Mouse (Mus musculus) neural tube, embryonic 14.5 days (tissue): ENCODE measurements at regions not wholly inside any gene's neighbourhood (a gene's known extent, or its start where the extent isn't known, plus 50 kb on each side); places are given as distances from the start of the nearest gene placed in this dataset.

Source experiments
- ATAC-seq: fragments of 200-750 bp; cut with Nextera tagmentation; 2 replicates; pipeline ENCODE4 v1.8.0; 2017; ENCODE audit warnings: low read depth, mild to moderate bottlenecking, moderate TSS enrichment, moderate library complexity
- H3K27ac ChIP-seq: fragments of 300-500 bp; sonication (generic); 2 replicates; pipeline ENCODE4 v1.5.1; 2014; ENCODE audit warnings: low read depth, mild to moderate bottlenecking, control low read depth, low read length, moderate library complexity, mixed read lengths
- H3K27me3 ChIP-seq: fragments of 300-500 bp; sonication (generic); 2 replicates; pipeline ENCODE4 v1.6.1; 2014; ENCODE audit warnings: low read length; ENCODE audit not compliant: control insufficient read depth, insufficient read depth
- H3K36me3 ChIP-seq: fragments of 300-500 bp; sonication (generic); 2 replicates; pipeline ENCODE4 v1.6.1; 2014; ENCODE audit warnings: low read length, mixed read lengths; ENCODE audit not compliant: control insufficient read depth, insufficient read depth
- H3K4me1 ChIP-seq: fragments of 300-500 bp; sonication (generic); 2 replicates; pipeline ENCODE4 v1.6.1; 2014; ENCODE audit warnings: low read length; ENCODE audit not compliant: control insufficient read depth, insufficient read depth
- H3K4me2 ChIP-seq: fragments of 300-500 bp; sonication (generic); 2 replicates; pipeline ENCODE4 v1.6.1; 2014; ENCODE audit warnings: mild to moderate bottlenecking, low read depth, low read length, control low read depth
- H3K4me3 ChIP-seq: fragments of 300-500 bp; sonication (generic); 2 replicates; pipeline ENCODE4 v1.5.1; 2014; ENCODE audit warnings: low read depth, low read length, control low read depth, mixed read lengths
- H3K9ac ChIP-seq: fragments of 300-500 bp; sonication (generic); replicated peaks from 2 replicates; pipeline ENCODE4 v1.6.1; 2014; ENCODE audit warnings: low read depth, mild to moderate bottlenecking, control low read depth, low read length, mixed read lengths
- H3K9me3 ChIP-seq: fragments of 300-500 bp; sonication (generic); 2 replicates; pipeline ENCODE4 v1.6.1; 2016; ENCODE audit warnings: low read length; ENCODE audit not compliant: control insufficient read depth
- WGBS: fragments of 180-500 bp; shearing (Covaris S2); extraction: QIAGEN DNeasy Blood & Tissue Kit; methylation state at CpG from one replicate; pipeline ENCODE4 v1.1.7; 2014; 5-methylcytosine and 5-hydroxymethylcytosine counted together

- 85% methylated on average over 7 of the region's 7 CpGs for WGBS
- no peaks in the 10 kb centered on the region for H3K36me3 ChIP-seq
- no peak for ATAC-seq
- H3K4me3 ChIP-seq = no peak overlapping the region
- no peaks in the 10 kb centered on the region for H3K9me3 ChIP-seq
- no peaks in the 10 kb centered on the region for H3K4me1 ChIP-seq
- no peaks in the 10 kb centered on the region for H3K27me3 ChIP-seq
- no peak overlapping the region for H3K4me2 ChIP-seq
- H3K9ac ChIP-seq = no peak overlapping the region
- H3K27ac ChIP-seq = no peak overlapping the region
These were observed 62.9 kb upstream of the Arhgap5 start for GRCm38 (mm10) chr12:52440868-52441365.

GRCm38 (mm10) chr12:52442337-52442736 is 61.4 kb upstream of the Arhgap5 start:
- H3K27me3 ChIP-seq = no peaks in the 10 kb centered on the region
- no peaks in the 10 kb centered on the region for H3K9me3 ChIP-seq
- H3K4me2 ChIP-seq = no peak overlapping the region
- no peak overlapping the region for H3K4me3 ChIP-seq
- H3K36me3 ChIP-seq = no peaks in the 10 kb centered on the region
- H3K9ac ChIP-seq = no peak overlapping the region
- H3K27ac ChIP-seq = no peak overlapping the region
- H3K4me1 ChIP-seq = no peaks in the 10 kb centered on the region
- 86% methylated on average over 5 of the region's 5 CpGs for WGBS
- no peak for ATAC-seq

GRCm38 (mm10) chr12:52445731-52446130 is 58.0 kb upstream of the Arhgap5 start:
- no peaks in the 10 kb centered on the region for H3K36me3 ChIP-seq
- ATAC-seq = no peak
- 62% methylated on average over 2 of the region's 2 CpGs for WGBS
- no peak overlapping the region for H3K4me2 ChIP-seq
- no peaks in the 10 kb centered on the region for H3K27me3 ChIP-seq
- H3K4me1 ChIP-seq = no peaks in the 10 kb centered on the region
- no peak overlapping the region for H3K9ac ChIP-seq
- no peak overlapping the region for H3K27ac ChIP-seq
- no peak overlapping the region for H3K4me3 ChIP-seq
- H3K9me3 ChIP-seq = no peaks in the 10 kb centered on the region

GRCm38 (mm10) chr12:52446501-52446900 is 57.3 kb upstream of the Arhgap5 start:
- Histone ChIP-seq H3K4me3 (no peak overlapping the region), H3K9ac (no peak overlapping the region), H3K27ac (no peak overlapping the region), H3K36me3 (no peaks in the 10 kb centered on the region), H3K27me3 (no peaks in the 10 kb centered on the region), H3K9me3 (no peaks in the 10 kb centered on the region), H3K4me2 (no peak overlapping the region), H3K4me1 (no peaks in the 10 kb centered on the region)
- 85% methylated on average over 7 of the region's 7 CpGs for WGBS
- no peak for ATAC-seq

- ATAC-seq = no peak
- no peak overlapping the region for H3K9ac ChIP-seq
- 79% methylated on average over 5 of the region's 5 CpGs for WGBS
These were observed 56.3 kb upstream of the Arhgap5 start for GRCm38 (mm10) chr12:52447482-52447881.

GRCm38 (mm10) chr12:52448218-52448617 is 55.6 kb upstream of the Arhgap5 start:
- Histone ChIP-seq H3K27me3 (no peaks in the 10 kb centered on the region), H3K4me3 (no peak overlapping the region), H3K36me3 (no peaks in the 10 kb centered on the region), H3K9me3 (no peaks in the 10 kb centered on the region), H3K27ac (no peak overlapping the region), H3K9ac (no peak overlapping the region), H3K4me1 (no peaks in the 10 kb centered on the region), H3K4me2 (no peak overlapping the region)
- 50% methylated on average over 1 of the region's 1 CpGs for WGBS
- ATAC-seq = no peak

More at GRCm38 (mm10) chr12:52447482-52447881, 56.3 kb upstream of the Arhgap5 start:
- Histone ChIP-seq H3K27me3 (no peaks in the 10 kb centered on the region), H3K4me3 (no peak overlapping the region), H3K4me1 (no peaks in the 10 kb centered on the region), H3K9me3 (no peaks in the 10 kb centered on the region), H3K27ac (no peak overlapping the region), H3K36me3 (no peaks in the 10 kb centered on the region), H3K4me2 (no peak overlapping the region)

- Histone ChIP-seq H3K4me3 (no peak overlapping the region), H3K27me3 (no peaks in the 10 kb centered on the region), H3K27ac (no peak overlapping the region), H3K4me1 (no peaks in the 10 kb centered on the region), H3K4me2 (no peak overlapping the region), H3K9me3 (no peaks in the 10 kb centered on the region), H3K36me3 (no peaks in the 10 kb centered on the region), H3K9ac (no peak overlapping the region)
- WGBS = 92% methylated on average over 5 of the region's 5 CpGs
- no peak for ATAC-seq
These were observed 49.9 kb upstream of the Arhgap5 start for GRCm38 (mm10) chr12:52453890-52454289.
